Mouse (Mus musculus): ENCODE measurements around the gene Brms1l.

Gene Brms1l

GRCm38 (mm10) chr12:55859409-55860349 is 23.6 kb downstream of the Brms1l start:
- intact Hi-C loops (cut with DNase I) = no loop called here

- intact Hi-C loops (cut with DNase I) = no loop called here
Observed at GRCm38 (mm10) chr12:55860631-55861030, 24.5 kb downstream of the Brms1l start.

GRCm38 (mm10) chr12:55867738-55868137 is 31.6 kb downstream of the Brms1l start:
- intact Hi-C loops (cut with DNase I) = no loop called here

GRCm38 (mm10) chr12:55869622-55870322 is 33.6 kb downstream of the Brms1l start:
- intact Hi-C loops (cut with DNase I) = no loop called here

GRCm38 (mm10) chr12:55885449-55885848 is 49.3 kb downstream of the Brms1l start:
- intact Hi-C loops (cut with DNase I) = loop anchor here (5.0 kb wide), 1 partner anchor 752 kb away; no protein-coding TSS in a partner anchor

- intact Hi-C loops (cut with DNase I) = loop anchor here (5.0 kb wide), 1 partner anchor 749 kb away; no protein-coding TSS in a partner anchor
Observed at GRCm38 (mm10) chr12:55888570-55888969, 52.4 kb downstream of the Brms1l start.

GRCm38 (mm10) chr12:55904801-55905200 is 68.7 kb downstream of the Brms1l start:
- intact Hi-C loops (cut with DNase I) = no loop called here

- intact Hi-C loops (cut with DNase I) = no loop called here
Observed at GRCm38 (mm10) chr12:55912138-55912537, 76.0 kb downstream of the Brms1l start.

GRCm38 (mm10) chr12:55913201-55913600 is 77.1 kb downstream of the Brms1l start:
- intact Hi-C loops (cut with DNase I) = no loop called here

GRCm38 (mm10) chr12:55916250-55916649 is 80.1 kb downstream of the Brms1l start:
- intact Hi-C loops (cut with DNase I) = no loop called here

- intact Hi-C loops (cut with DNase I) = no loop called here
Observed at GRCm38 (mm10) chr12:55917020-55917419, 80.9 kb downstream of the Brms1l start.

Small RNA genes lying within 50 kb of the gene (microRNA-seq; reads per million reads assigned to microRNA genes)
- gene Gm23394 = 0.69 to 2.5 reads per million in 2 experiments

Data from adrenal gland (tissue).